Mouse (Mus musculus) cortical plate, adult 2 months (tissue): Measurements from ENCODE around the gene Lrrc38.

Experiments
- CTCF ChIP-seq: fragments of 200-500 bp; IDR thresholded peaks from 2 replicates; pipeline ENCODE4 v1.5.1; 2011; ENCODE audit warnings: mild to moderate bottlenecking, control low read depth, low read length; ENCODE audit not compliant: insufficient read depth; ENCODE audit errors: extremely low read depth
- POLR2A ChIP-seq: fragments of 200-500 bp; IDR thresholded peaks from 2 replicates; pipeline ENCODE4 v1.6.1; 2011; ENCODE audit warnings: mild to moderate bottlenecking, low read length, control low read depth; ENCODE audit not compliant: insufficient read depth; ENCODE audit errors: extremely low read depth

GRCm38 (mm10) chr4:143413621-143414020, 64.1 kb downstream of the Lrrc38 start:
- TF ChIP-seq POLR2A (no peak), CTCF (no peak)
